Mouse (Mus musculus): ENCODE data around the gene Rbm5.

Gene Rbm5

DNA sequence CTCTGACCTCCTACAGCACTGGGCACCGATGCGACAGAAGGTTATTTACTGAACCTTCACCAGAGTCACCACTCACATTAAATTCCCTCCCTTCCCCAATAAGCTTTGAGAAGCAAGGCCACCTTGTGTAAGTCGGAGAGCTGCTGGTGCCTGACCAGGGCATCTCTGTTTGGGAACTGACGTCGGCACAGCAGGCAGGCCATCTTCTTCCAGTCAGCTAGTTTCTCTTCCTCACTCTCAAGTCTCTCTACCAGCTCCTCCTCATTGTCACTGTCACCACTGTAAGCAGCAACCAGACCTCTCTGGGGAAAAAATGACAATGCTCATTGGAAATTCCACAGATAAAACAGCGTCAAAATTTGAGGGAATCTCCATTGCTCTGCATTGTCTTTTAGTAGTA, 26.7 kb downstream of the Rbm5 start:
- no peak for TF ChIP-seq GATA4 (IDR thresholded peaks at IDR 0.05; ENCODE audit: insufficient replicate concordance, low read length)

DNA sequence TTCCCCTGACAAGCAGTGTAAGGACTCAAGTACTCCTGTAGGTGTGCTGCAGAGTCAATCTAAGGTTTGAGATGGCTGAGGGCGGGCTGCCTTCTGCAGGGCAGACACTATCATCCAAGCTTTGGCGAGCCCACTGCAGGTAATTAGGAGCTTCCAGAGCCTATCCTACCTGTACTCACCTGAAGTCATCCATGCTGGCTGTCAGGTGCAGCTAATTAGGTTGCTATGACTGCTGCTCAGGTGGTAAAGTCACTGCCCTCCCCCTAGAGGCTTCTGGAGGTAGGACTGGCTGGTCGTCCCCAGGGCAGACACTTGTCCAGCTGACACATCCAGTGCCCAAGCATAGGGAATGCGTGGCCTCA, 32.0 kb downstream of the Rbm5 start:
- no peak for TF ChIP-seq GATA4 (IDR thresholded peaks at IDR 0.05; ENCODE audit: insufficient replicate concordance, low read length)

DNA sequence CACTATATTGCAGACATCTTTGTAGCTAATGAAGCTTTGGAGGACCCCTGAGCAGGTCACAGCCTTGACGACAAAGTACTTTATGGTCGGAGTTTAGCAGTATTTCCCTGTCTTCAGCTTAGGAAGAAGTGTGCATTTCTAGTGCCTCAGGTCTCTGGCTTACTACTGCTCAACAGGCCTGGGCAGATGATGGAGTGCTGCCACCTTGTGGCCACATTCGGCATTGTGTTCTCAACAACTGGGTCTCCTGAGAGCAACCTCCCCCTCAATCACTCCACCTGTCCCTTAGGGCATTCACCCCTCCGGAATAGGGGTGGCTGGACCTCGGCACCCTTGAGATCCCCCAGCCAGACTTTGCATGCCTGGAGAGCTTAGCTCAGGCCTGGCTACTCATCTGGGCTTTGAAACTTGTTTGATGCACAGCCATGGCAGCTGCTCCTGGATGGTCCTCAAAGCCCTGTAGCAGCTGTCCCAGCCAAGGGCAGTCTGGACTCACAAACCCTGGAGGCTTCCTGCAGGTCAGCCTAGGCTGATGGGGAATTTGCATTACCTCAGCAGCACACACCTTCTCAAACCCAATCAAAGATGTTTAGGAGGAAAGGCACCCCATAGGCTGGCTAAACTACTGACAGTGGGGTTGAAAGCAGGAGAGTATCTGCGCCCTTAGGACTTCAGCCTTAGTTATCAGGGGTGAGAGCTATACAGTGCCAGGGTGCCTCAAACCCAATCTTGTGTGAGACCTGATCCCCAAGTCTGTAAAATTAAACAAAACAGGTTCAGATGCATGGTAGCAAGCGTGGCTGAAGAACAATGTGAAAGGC, 32.6 kb downstream of the Rbm5 start:
- TF ChIP-seq GATA4 (IDR thresholded peaks at IDR 0.05; ENCODE audit: insufficient replicate concordance, low read length) = no peak

DNA sequence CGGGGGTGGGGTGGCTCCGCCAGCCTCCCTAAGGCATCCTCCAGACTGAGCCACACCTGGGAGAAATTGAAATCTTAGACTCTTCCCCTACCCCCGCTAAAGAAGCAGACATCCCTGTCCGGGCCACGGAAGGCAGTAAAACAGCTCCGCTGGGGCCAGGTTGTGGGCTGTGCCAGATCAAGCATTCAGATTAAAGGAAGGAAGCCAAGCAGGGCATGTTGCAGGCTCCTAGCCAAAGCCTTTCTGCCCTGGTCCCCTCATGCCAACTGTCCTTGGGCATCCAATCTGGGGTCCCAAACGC, 34.7 kb downstream of the Rbm5 start:
- TF ChIP-seq GATA4 (IDR thresholded peaks at IDR 0.05; ENCODE audit: insufficient replicate concordance, low read length) = no peak

DNA sequence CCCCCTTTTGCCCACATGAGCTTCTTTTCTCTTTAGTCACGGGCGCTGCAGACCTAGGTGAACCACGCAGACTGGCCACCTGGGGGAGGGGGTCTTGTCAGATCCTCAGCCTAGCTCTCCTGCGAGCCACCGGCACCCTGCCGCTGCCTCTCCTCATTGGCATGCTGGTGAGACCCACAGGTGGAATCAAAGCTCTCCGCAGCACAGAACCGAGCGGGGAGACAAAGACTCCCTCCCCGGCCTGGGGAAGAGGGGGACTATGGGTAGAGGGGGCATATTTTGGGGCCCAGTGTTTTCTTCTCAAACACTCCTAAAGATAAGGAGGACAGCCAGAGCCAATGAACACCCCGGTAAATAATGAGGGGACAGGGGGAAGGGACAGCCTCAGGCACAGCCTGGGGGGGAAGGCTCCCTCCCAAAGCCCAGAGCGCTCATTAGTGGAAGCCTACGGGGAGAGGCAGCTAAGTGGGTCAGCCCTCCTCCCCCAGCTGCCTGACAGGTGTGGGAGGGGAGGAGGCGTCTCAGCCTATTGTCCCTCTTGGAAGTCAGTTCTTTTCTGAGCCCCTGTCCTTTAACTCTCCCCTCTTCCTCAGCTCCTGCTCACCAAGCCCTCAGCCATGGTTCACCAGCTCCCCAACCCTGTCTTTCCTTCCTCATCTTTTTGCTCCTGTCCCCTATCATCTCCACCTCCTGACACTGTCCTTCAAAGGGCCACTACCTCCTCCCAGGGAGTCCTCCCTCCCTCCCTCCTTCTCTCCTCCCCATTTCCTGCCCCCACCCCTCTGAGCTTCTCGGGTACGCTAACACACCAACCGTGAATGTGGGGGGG, 35.2 kb downstream of the Rbm5 start:
- TF ChIP-seq GATA4 (IDR thresholded peaks at IDR 0.05; ENCODE audit: insufficient replicate concordance, low read length) = no peak

DNA sequence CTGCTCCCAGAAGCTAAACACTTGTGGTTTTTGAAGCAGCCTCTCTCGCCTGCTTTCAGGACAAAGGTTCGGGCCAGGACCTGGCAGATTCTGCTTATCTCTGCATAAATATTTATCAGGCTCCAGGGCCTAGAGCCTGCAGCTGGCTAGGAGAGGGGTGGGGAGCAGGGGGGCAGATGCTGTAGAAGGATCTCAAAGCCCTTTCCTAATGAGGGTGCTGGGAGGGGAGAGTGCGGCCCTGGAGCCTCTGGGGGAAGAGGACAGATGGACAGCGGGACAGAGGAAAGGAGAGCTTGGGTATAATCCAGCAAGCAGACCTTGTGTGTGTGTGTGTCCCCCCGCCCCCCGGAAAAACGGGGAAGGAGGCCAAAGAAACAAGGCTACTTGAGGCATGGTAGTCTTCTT, 36.2 kb downstream of the Rbm5 start:
- TF ChIP-seq GATA4 (IDR thresholded peaks at IDR 0.05; ENCODE audit: insufficient replicate concordance, low read length) = no peak

DNA sequence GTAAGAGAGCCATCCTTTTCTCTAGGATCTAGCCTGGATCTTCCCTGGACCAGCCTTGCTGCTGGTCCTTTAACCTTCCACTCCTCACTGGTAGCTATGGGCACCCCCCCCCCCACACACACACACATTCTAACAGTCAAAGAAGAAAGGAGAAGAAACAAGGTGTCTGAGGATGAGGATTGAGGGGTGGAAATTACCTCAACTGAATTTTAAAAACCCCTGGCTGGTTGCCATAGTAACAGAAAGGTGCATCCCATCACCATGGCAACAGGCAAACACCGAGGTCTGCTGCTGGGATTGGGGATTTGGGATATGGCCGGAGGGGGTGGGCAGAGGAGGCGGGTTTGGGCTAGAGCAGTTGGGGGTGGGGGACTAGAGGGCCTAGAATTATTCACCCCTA, 41.1 kb downstream of the Rbm5 start:
- no peak for TF ChIP-seq GATA4 (IDR thresholded peaks at IDR 0.05; ENCODE audit: insufficient replicate concordance, low read length)

DNA sequence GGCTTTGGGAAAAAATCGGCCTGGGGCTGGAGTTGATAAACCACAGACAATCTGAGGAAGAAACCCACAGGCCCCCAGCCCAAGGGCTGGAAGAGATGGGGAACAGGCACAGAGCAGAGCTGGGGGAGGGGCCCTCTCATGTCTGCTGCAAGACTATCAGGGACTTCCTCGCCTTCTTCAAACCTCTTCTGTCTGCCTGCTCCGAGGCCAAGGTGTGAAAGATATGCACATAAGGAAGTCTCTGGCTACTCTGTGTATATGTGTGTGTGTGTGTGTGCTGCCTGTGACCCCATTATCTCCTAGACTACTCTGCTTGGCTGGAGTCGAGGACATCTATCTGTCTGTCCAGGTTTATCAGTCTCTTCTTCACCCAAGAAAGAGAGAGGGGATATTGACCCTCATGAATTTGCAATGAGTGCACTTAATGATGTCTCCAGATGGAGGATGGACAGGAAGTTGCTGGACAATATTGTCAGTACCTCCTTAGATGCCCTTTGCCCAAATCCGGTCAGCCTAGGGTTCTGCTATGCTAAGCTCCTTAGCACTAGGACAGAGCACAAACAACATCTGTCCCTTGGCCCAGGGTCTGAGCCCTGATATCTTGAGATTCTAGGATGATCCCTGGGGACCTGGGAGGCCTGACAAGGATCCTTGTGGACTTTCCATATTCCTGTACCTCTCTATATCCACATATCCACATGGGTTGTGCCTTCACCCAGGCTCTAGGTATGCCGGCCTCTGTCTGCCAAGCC, 41.7 kb downstream of the Rbm5 start:
- TF ChIP-seq GATA4 (IDR thresholded peaks at IDR 0.05; ENCODE audit: insufficient replicate concordance, low read length) = no peak

DNA sequence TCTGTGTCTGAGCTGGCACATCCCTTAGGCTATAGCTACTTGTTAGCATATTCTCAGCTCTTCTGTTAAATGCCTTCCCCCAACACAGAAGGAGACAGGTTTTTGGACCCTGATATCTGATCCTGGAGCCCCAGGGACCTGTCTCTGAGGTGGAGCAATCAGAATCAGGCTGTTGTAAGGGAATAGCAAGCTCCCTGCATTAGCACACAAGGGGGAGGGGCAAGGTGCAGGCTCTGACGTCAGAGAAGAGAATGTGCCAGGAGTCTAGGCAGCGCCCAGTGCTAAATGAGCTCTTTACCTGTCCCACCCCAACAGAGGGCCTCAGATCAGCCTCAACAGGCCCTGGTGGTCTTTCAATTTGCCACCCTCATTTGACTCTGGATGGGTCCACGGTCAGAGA, 43.8 kb downstream of the Rbm5 start:
- no peak for TF ChIP-seq GATA4 (IDR thresholded peaks at IDR 0.05; ENCODE audit: insufficient replicate concordance, low read length)

DNA sequence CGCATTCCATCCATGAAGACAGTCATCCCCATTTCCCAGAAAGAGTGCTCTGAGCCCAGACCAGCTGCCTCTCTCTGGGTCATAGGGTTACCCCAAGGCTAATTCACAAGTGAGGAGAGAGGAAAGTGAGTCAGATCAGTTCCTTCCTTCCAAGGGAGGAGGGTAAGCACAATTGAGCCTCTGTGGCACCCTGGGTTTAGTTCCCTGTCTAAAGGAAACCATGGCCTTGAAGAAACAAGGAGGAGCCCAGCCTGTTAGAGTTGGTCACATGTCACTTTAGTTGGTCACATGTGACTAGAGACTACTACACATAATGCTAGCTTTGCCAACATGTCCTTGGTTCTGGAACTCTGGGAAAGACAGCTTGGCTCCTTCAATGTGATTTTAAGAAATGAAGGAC, 46.0 kb downstream of the Rbm5 start:
- no peak for TF ChIP-seq GATA4 (IDR thresholded peaks at IDR 0.05; ENCODE audit: insufficient replicate concordance, low read length)

DNA sequence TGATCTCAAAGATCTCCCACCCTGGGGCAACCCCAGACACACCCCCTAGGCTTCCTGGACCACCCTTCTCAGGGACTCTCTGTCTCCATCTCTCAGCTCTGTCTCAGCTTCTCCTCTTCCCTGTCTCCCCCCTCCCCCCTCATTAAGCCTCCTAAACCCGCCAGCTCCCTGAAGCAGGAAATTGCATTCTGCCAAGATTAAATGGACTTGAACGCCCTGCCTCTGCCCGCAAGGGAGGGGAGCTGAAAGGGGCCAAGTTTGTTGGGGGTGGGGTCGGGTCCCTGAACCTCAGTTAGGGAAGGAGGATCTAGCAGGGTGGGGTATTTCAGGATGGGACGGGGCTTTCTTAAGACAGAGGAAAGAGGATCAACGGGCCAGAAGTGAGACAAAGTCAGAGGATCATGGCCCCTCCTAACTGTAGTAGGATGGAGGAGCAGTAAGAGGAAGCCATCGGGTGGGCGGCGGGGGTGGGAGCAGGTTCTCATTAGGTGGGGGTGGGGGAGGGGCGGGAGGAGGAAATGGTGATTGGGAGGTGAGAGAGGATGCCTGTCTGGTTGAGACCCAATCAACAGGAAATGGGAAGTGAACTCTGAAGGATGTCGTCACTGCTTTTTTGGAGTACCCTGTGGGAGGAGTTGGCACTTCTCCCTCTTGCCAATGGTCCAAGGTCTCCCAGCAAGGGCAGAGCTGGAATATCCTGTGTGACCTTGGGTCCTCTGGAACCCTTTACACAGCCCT, 46.8 kb downstream of the Rbm5 start:
- peak; percentile 25; the same call in 1 of the 2 replicates for TF ChIP-seq GATA4 (IDR thresholded peaks at IDR 0.05; ENCODE audit: insufficient replicate concordance, low read length)

DNA sequence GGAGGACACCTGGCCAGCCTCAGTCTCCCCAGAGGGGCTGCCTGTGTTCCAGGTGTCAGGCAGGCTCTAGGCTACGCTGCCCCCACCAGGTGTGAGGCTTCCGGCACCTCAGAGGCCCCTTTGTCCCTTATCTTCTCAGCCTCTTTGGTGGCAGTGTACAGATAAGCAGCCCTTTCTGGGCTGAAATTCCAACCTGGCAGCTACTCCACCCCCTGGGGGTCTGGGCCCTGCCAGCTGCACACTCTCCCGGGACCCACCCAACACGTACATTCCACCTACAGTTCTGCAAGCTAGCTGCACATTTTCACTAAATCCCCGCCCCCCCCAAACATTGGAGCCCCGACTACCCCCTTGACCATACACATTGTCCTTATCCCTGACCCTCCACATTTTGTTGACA, 47.5 kb downstream of the Rbm5 start:
- no peak for TF ChIP-seq GATA4 (IDR thresholded peaks at IDR 0.05; ENCODE audit: insufficient replicate concordance, low read length)

DNA sequence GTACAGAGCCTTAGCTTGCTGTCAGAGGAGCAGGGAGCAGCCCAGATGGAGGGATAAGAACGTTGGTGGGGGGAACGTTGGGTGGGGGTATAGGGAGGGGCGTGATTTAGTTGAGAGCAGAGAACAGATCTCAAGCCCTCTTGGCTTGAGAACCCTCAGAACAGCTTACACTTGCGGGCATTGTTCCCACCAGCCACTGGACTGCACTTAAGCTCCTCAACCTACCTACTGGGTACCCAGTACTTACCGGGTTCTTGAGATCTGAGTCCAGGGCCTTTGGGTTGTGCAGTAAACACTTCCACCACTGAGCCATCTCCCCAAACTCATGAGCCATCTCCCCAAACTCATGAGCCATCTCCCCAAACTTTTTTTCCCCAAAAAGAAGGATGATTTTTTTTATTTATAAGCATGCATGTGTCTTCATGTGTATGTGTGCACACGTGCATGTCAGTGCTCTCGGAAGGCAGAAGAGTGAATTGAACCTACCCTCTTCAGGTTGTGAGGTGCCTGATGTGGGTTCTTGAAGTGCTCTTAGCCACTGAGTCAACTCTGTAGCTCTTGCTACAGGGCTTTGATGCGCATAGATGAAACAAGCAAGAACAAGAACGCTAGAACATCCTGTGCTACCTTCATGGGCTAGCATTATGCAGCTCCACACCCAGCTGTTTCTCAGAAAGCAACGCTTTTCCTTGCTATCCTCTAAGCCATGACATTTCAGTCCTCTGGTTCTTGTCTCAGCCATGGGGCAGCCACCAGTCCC, 51.8 kb downstream of the Rbm5 start:
- TF ChIP-seq GATA4 (IDR thresholded peaks at IDR 0.05; ENCODE audit: insufficient replicate concordance, low read length) = no peak

DNA sequence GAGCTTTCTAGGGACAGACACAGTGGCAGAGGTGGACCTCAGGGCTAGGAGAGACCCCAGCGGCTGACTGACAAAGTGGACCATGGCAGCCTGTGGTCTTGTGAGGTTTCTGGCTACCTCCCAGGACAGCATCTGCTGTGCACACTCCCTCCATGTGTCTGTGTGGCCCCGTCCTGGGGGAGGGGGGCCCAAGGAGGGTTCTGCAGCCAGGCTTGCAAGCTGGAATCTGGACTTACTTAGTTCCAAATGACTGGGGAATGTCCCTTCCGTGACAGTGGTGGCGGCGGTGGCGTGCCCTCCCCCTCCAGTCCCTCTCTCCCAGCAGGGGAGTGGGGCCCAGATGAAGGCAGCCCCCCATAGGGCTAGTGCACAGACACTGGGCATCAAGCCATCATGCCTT, 53.8 kb downstream of the Rbm5 start:
- no peak for TF ChIP-seq GATA4 (IDR thresholded peaks at IDR 0.05; ENCODE audit: insufficient replicate concordance, low read length)

All from liver, adult (tissue).